Mouse (Mus musculus) CH12.LX (cell line): Measurements from ENCODE around the gene Gm5741. TPM values are rescaled to one million over a fixed set of nuclear protein-coding genes. Genes with fewer than 3 reads are reported as not detected.

ENCODE experiments used
- DNase-seq: peaks from one replicate; pipeline ENCODE4 v3.0.0-alpha.2; 2013; ENCODE audit errors: extremely low read depth
- H3K27ac ChIP-seq: 2 replicates; pipeline ENCODE4 v1.5.1; 2012; ENCODE audit warnings: low read depth, mild to moderate bottlenecking, control low read depth, moderate library complexity; ENCODE audit not compliant: insufficient read depth
- H3K27me3 ChIP-seq: replicated peaks from 2 replicates; pipeline ENCODE3; 2012; ENCODE audit warnings: inconsistent platforms
- H3K36me3 ChIP-seq, 2 experiments: replicated peaks in 1 of 2; 2 replicates each; pipeline versions ENCODE3 to v1.6.1; 2012; ENCODE audit warnings: inconsistent platforms in 1 of 2, low read length in 1 of 2, mild to moderate bottlenecking in 1 of 2, mixed read lengths in 1 of 2, moderate library complexity in 1 of 2; ENCODE audit not compliant: control insufficient read depth in 1 of 2, insufficient read depth in 1 of 2
- H3K4me1 ChIP-seq, 2 experiments: 2 replicates each; pipeline ENCODE4 v1.6.1; 2012; ENCODE audit warnings: inconsistent platforms in 1 of 2, moderate library complexity in 1 of 2; ENCODE audit not compliant: insufficient read depth in 2 of 2, control insufficient read depth in 1 of 2
- H3K4me2 ChIP-seq: 2 replicates; pipeline ENCODE4 v1.6.1; 2012; ENCODE audit warnings: low read depth, mild to moderate bottlenecking, control low read depth; ENCODE audit not compliant: poor library complexity, insufficient read depth, severe bottlenecking
- H3K4me3 ChIP-seq, 3 experiments: fragments of 150-350 bp in 1 of 3; sonication (generic) in 1 of 3; replicated peaks in 1 of 3; 2 replicates each; pipeline versions ENCODE3 to v1.5.1; 2011 to 2012; ENCODE audit warnings: low read depth in 2 of 3, low read length in 2 of 3, mild to moderate bottlenecking in 2 of 3, moderate library complexity in 2 of 3, control low read depth in 1 of 3, improper control_type of control experiment in 1 of 3, inconsistent platforms in 1 of 3, mixed read lengths in 1 of 3; ENCODE audit not compliant: poor library complexity in 1 of 3
- H3K79me2 ChIP-seq: replicated peaks from 2 replicates; pipeline ENCODE4 v1.6.1; 2012; ENCODE audit warnings: mild to moderate bottlenecking, moderate library complexity; ENCODE audit not compliant: control insufficient read depth, poor library complexity, insufficient read depth, severe bottlenecking; ENCODE audit errors: extremely low read depth
- H3K9ac ChIP-seq: 2 replicates; pipeline ENCODE4 v1.6.1; 2012; ENCODE audit warnings: low read depth, mild to moderate bottlenecking, control low read depth, moderate library complexity; ENCODE audit not compliant: insufficient read depth
- H3K9me3 ChIP-seq: replicated peaks from 2 replicates; pipeline ENCODE3; 2012; ENCODE audit warnings: low read length, inconsistent platforms, mixed read lengths
- BHLHE40 ChIP-seq: IDR thresholded peaks from 2 replicates; pipeline ENCODE4 v1.6.1; 2011; ENCODE audit warnings: mild to moderate bottlenecking, low read depth, low read length, improper control_type of control experiment
- CHD1 ChIP-seq: IDR thresholded peaks from 2 replicates; pipeline ENCODE4 v1.6.1; 2012; ENCODE audit warnings: low read depth, low read length, improper control_type of control experiment, inconsistent platforms
- CHD2 ChIP-seq: IDR thresholded peaks from 2 replicates; pipeline ENCODE4 v1.6.1; 2011; ENCODE audit warnings: low read length, improper control_type of control experiment
- CTCF ChIP-seq, 2 experiments: IDR thresholded peaks in 1 of 2; conservative IDR thresholded peaks in 1 of 2; 2 replicates each; pipeline ENCODE4 v1.5.1; 2011 to 2012; ENCODE audit warnings: low read depth in 2 of 2, low read length in 2 of 2, improper control_type of control experiment in 1 of 2, inconsistent platforms in 1 of 2, mild to moderate bottlenecking in 1 of 2, moderate library complexity in 1 of 2
- ELF1 ChIP-seq: IDR thresholded peaks from 2 replicates; pipeline ENCODE4 v1.6.1; 2014; ENCODE audit warnings: low read depth, mild to moderate bottlenecking, inconsistent platforms, low read length, improper control_type of control experiment
- ETS1 ChIP-seq: conservative IDR thresholded peaks from 2 replicates; pipeline ENCODE4 v1.6.1; 2012; ENCODE audit warnings: low read depth, mild to moderate bottlenecking, inconsistent platforms, low read length, improper control_type of control experiment, moderate library complexity
- GABPA ChIP-seq: IDR thresholded peaks from 2 replicates; pipeline ENCODE4 v1.6.1; 2012; ENCODE audit warnings: low read depth, low read length, improper control_type of control experiment, inconsistent platforms; ENCODE audit not compliant: insufficient replicate concordance
- HCFC1 ChIP-seq: IDR thresholded peaks from 2 replicates; pipeline ENCODE4 v1.6.1; 2012; ENCODE audit warnings: low read depth, mild to moderate bottlenecking, inconsistent platforms, low read length, improper control_type of control experiment
- IRF4 ChIP-seq: IDR thresholded peaks from 2 replicates; pipeline ENCODE4 v1.6.1; 2014; ENCODE audit warnings: low read depth, mild to moderate bottlenecking, inconsistent platforms, low read length, improper control_type of control experiment
- JUN ChIP-seq: IDR thresholded peaks from 2 replicates; pipeline ENCODE4 v1.6.1; 2011; ENCODE audit warnings: low read depth, mild to moderate bottlenecking, low read length, improper control_type of control experiment, moderate library complexity; ENCODE audit not compliant: insufficient read depth
- JUND ChIP-seq: conservative IDR thresholded peaks from 2 replicates; pipeline ENCODE4 v1.6.1; 2011; ENCODE audit warnings: low read depth, low read length, improper control_type of control experiment
- MAZ ChIP-seq: IDR thresholded peaks from 2 replicates; pipeline ENCODE4 v1.6.1; 2012; ENCODE audit warnings: low read depth, mild to moderate bottlenecking, inconsistent platforms, low read length, improper control_type of control experiment, moderate library complexity
- MEF2A ChIP-seq: IDR thresholded peaks from 2 replicates; pipeline ENCODE4 v1.6.1; 2014; ENCODE audit warnings: low read depth, mild to moderate bottlenecking, inconsistent platforms, low read length, improper control_type of control experiment, borderline replicate concordance
- MXI1 ChIP-seq: IDR thresholded peaks from 2 replicates; pipeline ENCODE4 v1.6.1; 2011; ENCODE audit warnings: mild to moderate bottlenecking, low read depth, low read length, improper control_type of control experiment
- MYC ChIP-seq: IDR thresholded peaks from 2 replicates; pipeline ENCODE4 v1.6.1; 2011; ENCODE audit warnings: low read depth, mild to moderate bottlenecking, improper control_type of control experiment, low read length
- NELFE ChIP-seq: IDR thresholded peaks from 2 replicates; pipeline ENCODE4 v1.6.1; 2011; ENCODE audit warnings: low read depth, low read length, improper control_type of control experiment
- NRF1 ChIP-seq: IDR thresholded peaks from 2 replicates; pipeline ENCODE4 v1.6.1; 2014; ENCODE audit warnings: low read depth, mild to moderate bottlenecking, inconsistent platforms, low read length, improper control_type of control experiment, moderate library complexity
- POLR2AphosphoS2 ChIP-seq: IDR thresholded peaks from 2 replicates; pipeline ENCODE4 v1.6.1; 2011; ENCODE audit warnings: low read depth, low read length, improper control_type of control experiment
- RAD21 ChIP-seq: IDR thresholded peaks from 2 replicates; pipeline ENCODE4 v1.6.1; 2011; ENCODE audit warnings: low read depth, mild to moderate bottlenecking, low read length, improper control_type of control experiment, moderate library complexity
- RCOR1 ChIP-seq: conservative IDR thresholded peaks from 2 replicates; pipeline ENCODE4 v1.6.1; 2012; ENCODE audit warnings: low read depth, mild to moderate bottlenecking, inconsistent platforms, low read length, improper control_type of control experiment
- SIN3A ChIP-seq: IDR thresholded peaks from 2 replicates; pipeline ENCODE4 v1.6.1; 2012; ENCODE audit warnings: low read length, improper control_type of control experiment, inconsistent platforms
- SMC3 ChIP-seq: IDR thresholded peaks from 2 replicates; pipeline ENCODE4 v1.6.1; 2011; ENCODE audit warnings: low read depth, low read length, improper control_type of control experiment
- TBP ChIP-seq: conservative IDR thresholded peaks from 2 replicates; pipeline ENCODE4 v1.6.1; 2011; ENCODE audit warnings: low read depth, low read length, improper control_type of control experiment
- TCF12 ChIP-seq: IDR thresholded peaks from 2 replicates; pipeline ENCODE4 v1.6.1; 2014; ENCODE audit warnings: low read depth, mild to moderate bottlenecking, inconsistent platforms, low read length, improper control_type of control experiment
- UBTF ChIP-seq: IDR thresholded peaks from 2 replicates; pipeline ENCODE4 v1.6.1; 2012; ENCODE audit warnings: low read depth, mild to moderate bottlenecking, inconsistent platforms, low read length, improper control_type of control experiment, moderate library complexity
- USF1 ChIP-seq: IDR thresholded peaks from 2 replicates; pipeline ENCODE4 v1.6.1; 2014; ENCODE audit warnings: low read depth, mild to moderate bottlenecking, inconsistent platforms, low read length, improper control_type of control experiment
- USF2 ChIP-seq: conservative IDR thresholded peaks from 2 replicates; pipeline ENCODE4 v1.6.1; 2011; ENCODE audit warnings: low read depth, low read length, improper control_type of control experiment
- ZKSCAN1 ChIP-seq: IDR thresholded peaks from 2 replicates; pipeline ENCODE4 v1.6.1; 2012; ENCODE audit warnings: low read depth, inconsistent platforms, low read length, improper control_type of control experiment, borderline replicate concordance
- ZNF384 ChIP-seq: IDR thresholded peaks from 2 replicates; pipeline ENCODE4 v1.6.1; 2012; ENCODE audit warnings: low read depth, low read length, improper control_type of control experiment, inconsistent platforms
- dilution Hi-C: fragments of 300-500 bp; cut with MboI; formaldehyde crosslinking; loops from 2 replicates; pipeline ENCODE4 v1.14.3; 2020; ENCODE audit warnings: low sequenced_read_pairs; ENCODE audit not compliant: extremely low pct_unique_long_range_greater_than_20kb, extremely low pct_ligation_motif_present
- in situ Hi-C: fragments of 300-500 bp; cut with MboI; formaldehyde crosslinking; loops from 3 replicates; pipeline ENCODE4 v1.14.3; 2019; ENCODE audit warnings: low sequenced_read_pairs, low pct_ligation_motif_present, low pct_unique_long_range_greater_than_20kb, mixed read lengths
- polyA plus RNA-seq: library from polyadenylated mRNA; unstranded; fragments of >175 nt; gene quantifications from 2 replicates; pipeline ENCODE4 v1.2.1, GENCODE M21; 2012; ENCODE audit warnings: low read depth; ENCODE audit not compliant: insufficient read length
- total RNA-seq, 2 experiments: library from RNA; depleted of rRNA; stranded (reverse); fragments of 300-350 nt in 1 of 2; fragments of >200 nt in 1 of 2; gene quantifications; 2 replicates each; pipeline ENCODE4 v1.2.3; 2012 to 2014

The Gm5741 gene
- total and polyA plus RNA-seq, 3 experiments: 1.0 TPM; not detected in 2

DNA sequence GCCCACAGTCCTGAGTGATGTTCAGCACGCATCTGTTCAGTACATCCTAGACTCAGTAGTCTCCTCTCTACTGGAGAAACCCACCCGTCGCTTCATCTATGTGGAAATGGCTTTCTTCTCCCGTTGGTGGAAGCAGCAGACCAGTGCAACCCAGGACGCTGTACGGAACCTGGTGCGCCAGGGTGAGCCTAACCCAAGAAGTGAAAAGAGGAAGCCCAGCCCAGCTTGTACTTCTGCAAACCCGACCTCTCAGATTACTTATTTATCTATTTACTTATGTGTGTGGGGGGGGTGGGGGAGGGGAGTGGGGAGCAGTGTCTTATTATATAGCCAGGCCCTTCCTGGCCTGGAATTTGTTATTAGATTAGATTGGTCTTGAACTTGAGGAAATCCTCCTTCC lies 16.9 kb upstream of the Gm5741 start:
- TF ChIP-seq MAZ (no peak), MEF2A (no peak), CHD1 (no peak), TBP (no peak), CTCF (conservative IDR thresholded peaks at IDR 0.05 in 1 of 2, IDR thresholded peaks at IDR 0.05 in 1 of 2; ENCODE audit: low read depth in 2 of 2, low read length in 2 of 2) (no peak), ELF1 (no peak), TCF12 (no peak), USF1 (no peak), GABPA (no peak), IRF4 (no peak), JUND (no peak), ZNF384 (no peak), RAD21 (no peak), SMC3 (no peak), UBTF (no peak), HCFC1 (no peak), SIN3A (no peak), BHLHE40 (no peak)
- peaks cover 16% of the 10 kb centered on the region for H3K79me2 ChIP-seq
- dilution Hi-C loops (no loop called here), in situ Hi-C loops (no loop called here)
- no peak overlapping the region for H3K9ac ChIP-seq
- H3K27me3 ChIP-seq: no peaks in the 10 kb centered on the region
- no peak overlapping the region for H3K4me3 ChIP-seq
- H3K9me3 ChIP-seq: no peaks in the 10 kb centered on the region
- H3K36me3 ChIP-seq: peaks cover 35 to 47% of the 10 kb centered on the region in 2 experiments
- H3K4me2 ChIP-seq: peak overlapping the region; percentile 89; the same call in 1 of the 2 replicates
- H3K4me1 ChIP-seq: peaks cover 7 to 35% of the 10 kb centered on the region in 2 experiments; a peak in 3 of 4 replicates
- no peak for DNase-seq
- H3K27ac ChIP-seq: no peak overlapping the region

DNA sequence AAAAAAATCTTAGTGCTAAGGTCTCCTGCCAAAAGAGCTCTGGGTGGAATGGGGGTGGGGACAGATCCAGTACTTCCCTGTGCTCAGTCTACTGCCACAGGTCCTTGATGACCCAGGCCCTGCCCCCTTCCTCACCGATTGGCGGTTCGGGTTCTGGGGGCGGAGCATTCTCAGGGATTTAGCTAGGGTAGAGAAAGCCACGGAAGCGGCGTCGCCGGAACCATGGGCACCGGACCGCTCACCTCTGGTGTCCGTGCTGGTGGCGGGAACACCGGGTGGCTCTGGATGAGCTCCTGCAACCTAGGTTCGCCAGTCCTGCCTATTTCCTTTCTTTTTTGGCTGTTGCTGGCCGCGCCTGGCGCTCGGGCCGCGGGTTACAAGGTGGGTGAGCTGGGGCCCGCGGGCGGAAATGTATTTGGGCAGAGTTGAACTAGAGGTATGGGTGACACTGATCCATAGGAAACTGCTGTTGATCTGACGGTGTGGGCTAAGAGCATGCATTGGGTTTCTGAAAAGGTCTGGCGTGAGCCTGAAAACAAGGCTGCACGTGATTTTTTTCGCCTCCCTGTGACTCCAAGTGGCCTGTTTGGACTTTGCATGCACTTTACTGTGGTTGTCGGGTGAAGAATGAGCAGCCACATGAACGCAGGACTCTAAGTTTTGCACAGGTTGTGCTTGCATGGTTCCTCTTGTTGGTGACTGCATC lies 15.5 kb upstream of the Gm5741 start, which contains the start of gene Man2b1:
Gene Man2b1, plus strand, starts transcription at position 163 of the 706 bp plus-strand sequence.
- H3K4me3 ChIP-seq: peak within 1 kb of the TSS; percentile 78 to 86 (median 79)
- in situ Hi-C loops (no loop called here), dilution Hi-C loops (no loop called here)
- H3K4me1 ChIP-seq: peaks cover 7 to 39% of the 10 kb centered on the region in 2 experiments; a peak in 3 of 4 replicates
- DNase-seq: peak; percentile 96
- no peak within 1 kb of the TSS for H3K27ac ChIP-seq
- H3K27me3 ChIP-seq: no peaks in the 10 kb centered on the region
- peak within 1 kb of the TSS; percentile 79 for H3K9ac ChIP-seq
- peak within 1 kb of the TSS; percentile 89 for H3K4me2 ChIP-seq
- peaks cover 16% of the 10 kb centered on the region for H3K79me2 ChIP-seq
- H3K9me3 ChIP-seq: no peaks in the 10 kb centered on the region
- peaks cover 35 to 48% of the 10 kb centered on the region in 2 experiments for H3K36me3 ChIP-seq
- TF ChIP-seq ETS1 (no peak), NELFE (peak; percentile 84), MYC (peak; percentile 12; the same call in 1 of the 2 replicates), CHD2 (peak; percentile 49), RCOR1 (no peak), USF2 (no peak), CTCF (conservative IDR thresholded peaks at IDR 0.05 in 1 of 2, IDR thresholded peaks at IDR 0.05 in 1 of 2; ENCODE audit: low read depth in 2 of 2, low read length in 2 of 2) (no peak), ELF1 (peak; percentile 76), IRF4 (0 out of 2 replicates have a peak, but pooled peaks have one; percentile 23), UBTF (no peak), RAD21 (no peak), NRF1 (0 out of 2 replicates have a peak, but pooled peaks have one; percentile 30), TCF12 (peak; percentile 47; the same call in 1 of the 2 replicates), JUND (no peak), GABPA (no peak), MXI1 (peak; percentile 79), ZKSCAN1 (no peak), ZNF384 (no peak), POLR2AphosphoS2 (peak; percentile 90), JUN (no peak)
